Mouse (Mus musculus): ENCODE results near the gene Lrrc8c. TPM values are rescaled to one million over a fixed set of nuclear protein-coding genes. Genes with fewer than 3 reads are reported as not detected.

Lrrc8c gene
- polyA plus RNA-seq, 1 experiment from 2014 or later, result 23.0 TPM

DNA sequence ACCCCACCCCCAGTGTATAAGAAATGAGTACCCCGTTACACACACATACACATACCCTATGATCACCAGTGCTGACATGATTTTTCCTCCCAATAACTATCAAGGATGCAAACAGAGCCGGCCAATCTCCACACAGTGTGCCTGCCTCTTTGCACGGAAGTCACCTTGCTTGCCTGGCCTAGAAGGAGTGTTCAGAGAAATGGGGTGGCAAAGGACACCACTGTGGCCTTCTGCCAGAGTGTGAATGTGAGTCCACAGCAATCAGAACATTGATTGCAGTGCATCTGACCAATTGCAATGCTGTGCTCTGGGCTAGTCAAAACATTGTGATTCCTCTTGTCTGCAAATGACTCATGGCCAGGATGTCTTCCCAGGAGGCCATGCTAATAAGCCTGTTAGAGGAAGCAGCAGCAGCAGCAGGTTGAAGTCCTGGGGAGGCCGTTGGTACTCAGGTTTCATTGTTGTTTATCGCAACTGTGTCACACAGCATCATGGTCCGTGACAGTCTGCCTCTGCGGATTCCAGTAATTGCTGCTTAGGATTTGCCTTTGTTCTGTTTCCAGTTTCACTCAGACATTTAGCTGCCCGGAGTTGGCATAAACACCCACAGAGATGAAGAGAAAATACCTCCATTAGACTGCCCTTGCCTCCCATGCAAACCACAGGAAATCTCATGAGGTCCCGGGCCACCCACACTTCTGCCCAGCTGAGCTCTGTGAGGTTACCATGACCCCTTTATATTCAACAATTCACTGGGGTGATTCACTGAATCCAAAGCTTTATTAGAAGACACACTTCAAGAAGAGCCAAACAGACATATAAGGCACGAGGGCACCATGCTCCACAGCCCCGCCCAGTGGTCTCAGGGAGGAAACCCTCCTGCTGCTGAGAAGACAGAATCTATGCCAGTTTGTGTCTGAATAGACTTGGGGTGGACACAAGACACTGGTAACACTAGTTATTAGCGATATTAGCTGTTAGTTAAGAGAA lies 18.8 kb upstream of the Lrrc8c start:
- Histone ChIP-seq H3K27ac (ENCODE audit: low read length) (no peak overlapping the region), H3K9me3 (ENCODE audit: low read length) (no peaks in the 10 kb centered on the region), H3K4me1 (ENCODE audit: insufficient read depth, low read depth, low read length) (peaks cover 4% of the 10 kb centered on the region; the same call in 1 of the 2 replicates), H3K27me3 (replicated peaks; ENCODE audit: insufficient read depth, low read length) (no peaks in the 10 kb centered on the region), H3K36me3 (ENCODE audit: insufficient read depth, low read length) (no peaks in the 10 kb centered on the region), H3K9ac (replicated peaks; ENCODE audit: low read depth) (no peak overlapping the region), H3K4me2 (replicated peaks; ENCODE audit: low read depth, low read length) (no peak overlapping the region), H3K4me3 (ENCODE audit: low read depth, low read length) (no peak overlapping the region)
- no peak; the same call in 1 of the 2 replicates for ATAC-seq
- WGBS, result 57% methylated on average over 12 of the region's 12 CpGs
- DNase-seq (ENCODE audit: low spot score), result no peak
- peak; percentile 37 for TF ChIP-seq CTCF (IDR thresholded peaks at IDR 0.05)
- no peak for TF ChIP-seq EP300 (IDR thresholded peaks at IDR 0.05)

DNA sequence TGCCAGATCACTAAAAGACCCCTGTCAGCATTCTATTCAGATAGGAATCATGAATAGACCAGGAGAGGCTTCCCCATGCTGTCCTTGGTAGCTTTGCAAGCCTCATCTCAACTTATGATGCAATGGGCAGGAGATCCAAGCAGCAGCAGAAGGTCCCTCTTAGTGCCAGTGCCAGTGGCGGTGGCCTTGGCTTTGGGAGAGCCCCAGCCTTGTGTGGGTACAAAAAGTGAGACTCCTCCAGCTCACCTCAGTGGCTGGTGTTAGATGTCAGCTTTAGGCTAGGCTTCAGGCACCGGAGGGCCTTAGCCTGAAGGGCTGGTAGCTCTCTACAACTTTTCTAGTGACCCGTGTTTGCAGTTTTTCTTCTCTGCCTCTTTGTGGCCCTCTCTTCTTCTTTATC lies 18.1 kb upstream of the Lrrc8c start:
- TF ChIP-seq CTCF (IDR thresholded peaks at IDR 0.05), result no peak
- TF ChIP-seq EP300 (IDR thresholded peaks at IDR 0.05), result no peak
- WGBS, result 92% methylated on average over 3 of the region's 3 CpGs
- no peaks in the 10 kb centered on the region for H3K9me3 ChIP-seq (ENCODE audit: low read length)

DNA sequence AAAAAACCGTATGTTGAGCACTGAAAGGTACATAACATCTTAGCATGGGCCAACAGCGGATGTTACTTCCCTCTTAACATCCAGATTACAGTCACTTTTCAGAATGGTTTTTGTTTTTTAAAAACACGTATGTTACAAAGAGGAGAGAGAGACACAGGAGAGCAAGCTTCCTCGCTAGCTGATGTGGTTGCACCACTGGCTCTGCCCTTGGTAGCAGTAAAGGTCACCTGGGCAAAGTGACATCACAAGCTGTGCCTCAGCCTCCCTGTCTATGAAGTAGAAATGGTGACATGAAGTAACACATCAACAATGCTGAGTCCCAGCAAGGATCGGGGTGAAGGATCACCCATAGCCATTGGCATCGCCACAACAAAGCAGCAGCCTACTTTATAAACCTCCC lies 10.4 kb upstream of the Lrrc8c start:
- no peak overlapping the region for H3K9ac ChIP-seq (replicated peaks; ENCODE audit: low read depth)
- H3K36me3 ChIP-seq (ENCODE audit: insufficient read depth, low read length), result no peaks in the 10 kb centered on the region
- H3K9me3 ChIP-seq (ENCODE audit: low read length), result no peaks in the 10 kb centered on the region
- 90% methylated on average over 6 of the region's 6 CpGs for WGBS
- DNase-seq (ENCODE audit: low spot score), result no peak
- H3K4me1 ChIP-seq (ENCODE audit: insufficient read depth, low read depth, low read length), result no peaks in the 10 kb centered on the region
- no peaks in the 10 kb centered on the region for H3K27me3 ChIP-seq (replicated peaks; ENCODE audit: insufficient read depth, low read length)
- no peak for TF ChIP-seq EP300 (IDR thresholded peaks at IDR 0.05)
- TF ChIP-seq CTCF (IDR thresholded peaks at IDR 0.05), result no peak
- H3K4me2 ChIP-seq (replicated peaks; ENCODE audit: low read depth, low read length), result no peak overlapping the region
- H3K27ac ChIP-seq (ENCODE audit: low read length), result no peak overlapping the region
- no peak overlapping the region for H3K4me3 ChIP-seq (ENCODE audit: low read depth, low read length)
- ATAC-seq, result no peak

More for the DNA sequence above, 18.1 kb upstream of the Lrrc8c start:
- ATAC-seq, result no peak
- H3K27ac ChIP-seq (ENCODE audit: low read length), result no peak overlapping the region
- H3K4me2 ChIP-seq (replicated peaks; ENCODE audit: low read depth, low read length), result no peak overlapping the region
- H3K4me3 ChIP-seq (ENCODE audit: low read depth, low read length), result no peak overlapping the region
- no peak for DNase-seq (ENCODE audit: low spot score)
- H3K27me3 ChIP-seq (replicated peaks; ENCODE audit: insufficient read depth, low read length), result no peaks in the 10 kb centered on the region
- no peaks in the 10 kb centered on the region for H3K4me1 ChIP-seq (ENCODE audit: insufficient read depth, low read depth, low read length)
- no peaks in the 10 kb centered on the region for H3K36me3 ChIP-seq (ENCODE audit: insufficient read depth, low read length)
- H3K9ac ChIP-seq (replicated peaks; ENCODE audit: low read depth), result no peak overlapping the region

DNA sequence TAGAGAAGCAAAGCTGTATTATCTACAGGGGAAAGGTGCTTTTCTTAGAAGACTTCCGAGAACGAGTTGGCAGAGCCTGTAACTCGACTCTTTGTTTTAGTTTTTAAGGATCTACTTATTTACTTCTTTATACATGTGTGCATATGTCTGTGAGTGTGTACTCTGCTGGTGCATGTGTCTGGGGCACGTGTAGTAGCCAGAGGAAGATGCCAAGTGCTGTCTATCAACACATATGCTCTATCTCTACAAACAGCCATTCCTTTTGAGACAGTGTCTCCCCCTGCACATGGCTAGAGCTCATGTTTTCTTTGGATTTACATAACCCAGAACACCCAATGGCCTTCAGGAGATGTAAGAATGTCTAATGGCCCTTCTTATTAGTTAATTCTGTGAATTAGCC lies 6.9 kb upstream of the Lrrc8c start:
- Histone ChIP-seq H3K27me3 (replicated peaks; ENCODE audit: insufficient read depth, low read length) (no peaks in the 10 kb centered on the region), H3K4me1 (ENCODE audit: insufficient read depth, low read depth, low read length) (no peaks in the 10 kb centered on the region), H3K4me2 (replicated peaks; ENCODE audit: low read depth, low read length) (no peak overlapping the region), H3K36me3 (ENCODE audit: insufficient read depth, low read length) (no peaks in the 10 kb centered on the region), H3K27ac (ENCODE audit: low read length) (no peak overlapping the region), H3K4me3 (ENCODE audit: low read depth, low read length) (no peak overlapping the region), H3K9ac (replicated peaks; ENCODE audit: low read depth) (no peak overlapping the region), H3K9me3 (ENCODE audit: low read length) (no peaks in the 10 kb centered on the region)
- WGBS, result 31% methylated on average over 4 of the region's 4 CpGs
- DNase-seq (ENCODE audit: low spot score) (no peak), ATAC-seq (no peak)
- TF ChIP-seq EP300 (IDR thresholded peaks at IDR 0.05) (no peak), CTCF (IDR thresholded peaks at IDR 0.05) (no peak)

DNA sequence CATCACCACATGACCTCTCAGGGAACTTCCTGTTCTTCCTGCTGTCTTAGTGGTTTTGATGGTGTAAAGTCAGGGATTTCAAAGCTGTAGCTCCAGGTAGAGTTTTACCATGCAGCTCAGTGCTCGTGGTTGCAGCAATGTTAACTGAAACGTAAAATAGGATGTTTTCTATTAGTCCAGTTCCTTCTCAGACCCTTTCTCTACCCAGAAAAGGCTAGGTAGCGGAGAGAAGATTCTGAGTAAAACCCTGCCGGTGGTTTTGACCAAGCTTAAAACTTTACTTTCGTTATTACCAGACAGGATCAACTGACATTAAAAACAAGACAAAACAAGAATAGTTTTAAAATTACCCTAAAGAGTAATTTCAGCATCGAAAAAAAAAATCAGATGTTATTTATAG lies 3.7 kb upstream of the Lrrc8c start:
- TF ChIP-seq CTCF (IDR thresholded peaks at IDR 0.05) (no peak), EP300 (IDR thresholded peaks at IDR 0.05) (no peak)
- no peak overlapping the region for H3K4me2 ChIP-seq (replicated peaks; ENCODE audit: low read depth, low read length)
- no peaks in the 10 kb centered on the region for H3K9me3 ChIP-seq (ENCODE audit: low read length)
- H3K4me3 ChIP-seq (ENCODE audit: low read depth, low read length), result no peak overlapping the region
- 73% methylated on average over 6 of the region's 6 CpGs for WGBS
- H3K27ac ChIP-seq (ENCODE audit: low read length), result no peak overlapping the region
- H3K27me3 ChIP-seq (replicated peaks; ENCODE audit: insufficient read depth, low read length), result no peaks in the 10 kb centered on the region
- no peaks in the 10 kb centered on the region for H3K36me3 ChIP-seq (ENCODE audit: insufficient read depth, low read length)
- no peak overlapping the region for H3K9ac ChIP-seq (replicated peaks; ENCODE audit: low read depth)
- DNase-seq (ENCODE audit: low spot score) (no peak), ATAC-seq (no peak)
- no peaks in the 10 kb centered on the region for H3K4me1 ChIP-seq (ENCODE audit: insufficient read depth, low read depth, low read length)

DNA sequence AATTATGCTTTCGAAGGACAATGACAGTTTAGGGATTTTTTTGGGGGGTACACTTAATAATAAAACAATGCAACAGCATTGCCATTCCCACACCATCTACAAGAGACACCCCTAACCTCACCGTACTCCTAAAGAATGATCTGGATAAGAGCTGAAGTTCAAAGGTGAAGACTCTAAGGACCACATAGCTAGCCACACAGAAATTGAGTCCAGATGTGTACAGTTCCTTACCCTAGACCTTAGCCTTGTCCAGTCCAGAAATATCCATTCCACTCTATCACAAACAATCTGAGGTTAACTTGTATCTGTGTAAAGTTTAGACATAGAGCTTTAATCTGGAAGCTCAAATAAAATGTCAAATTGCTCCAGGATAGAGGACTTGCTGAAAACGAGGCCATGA lies 2.9 kb upstream of the Lrrc8c start:
- no peaks in the 10 kb centered on the region for H3K27me3 ChIP-seq (replicated peaks; ENCODE audit: insufficient read depth, low read length)
- no peak overlapping the region for H3K4me2 ChIP-seq (replicated peaks; ENCODE audit: low read depth, low read length)
- ATAC-seq, result no peak
- H3K27ac ChIP-seq (ENCODE audit: low read length), result no peak overlapping the region
- H3K9ac ChIP-seq (replicated peaks; ENCODE audit: low read depth), result no peak overlapping the region
- 41% methylated on average over 3 of the region's 3 CpGs for WGBS
- H3K4me1 ChIP-seq (ENCODE audit: insufficient read depth, low read depth, low read length), result no peaks in the 10 kb centered on the region
- no peak for TF ChIP-seq CTCF (IDR thresholded peaks at IDR 0.05)
- TF ChIP-seq EP300 (IDR thresholded peaks at IDR 0.05), result no peak
- no peak for DNase-seq (ENCODE audit: low spot score)
- H3K36me3 ChIP-seq (ENCODE audit: insufficient read depth, low read length), result no peaks in the 10 kb centered on the region
- H3K9me3 ChIP-seq (ENCODE audit: low read length), result no peaks in the 10 kb centered on the region
- no peak overlapping the region for H3K4me3 ChIP-seq (ENCODE audit: low read depth, low read length)
